Mouse (Mus musculus) frontal cortex, postnatal 14 days (tissue): Measurements from ENCODE around the gene Cfap161.

Experiments
- DNase-seq, 2 experiments: peaks; one replicate each; pipeline ENCODE4 v3.0.0; 2022; ENCODE audit warnings: low spot score in 2 of 2

Gene Cfap161

GRCm38 (mm10) chr7:83802007-83802406 is 7.3 kb upstream of the Cfap161 start:
- DNase-seq, result no peak

- DNase-seq, result no peak
Observed at GRCm38 (mm10) chr7:83801483-83801875, 6.8 kb upstream of the Cfap161 start.

GRCm38 (mm10) chr7:83800561-83801482 is 6.1 kb upstream of the Cfap161 start:
- no peak for DNase-seq

- no peak for DNase-seq
Observed at GRCm38 (mm10) chr7:83800071-83800470, 5.4 kb upstream of the Cfap161 start.

GRCm38 (mm10) chr7:83798004-83798403 is 3.3 kb upstream of the Cfap161 start:
- no peak for DNase-seq

- no peak for DNase-seq
Observed at GRCm38 (mm10) chr7:83796177-83796576, 1.5 kb upstream of the Cfap161 start.

- no peak for DNase-seq
Observed at GRCm38 (mm10) chr7:83794006-83794683, 535 bp downstream of the Cfap161 start.

GRCm38 (mm10) chr7:83780881-83781280 is 13.8 kb downstream of the Cfap161 start:
- DNase-seq, result no peak

GRCm38 (mm10) chr7:83780026-83780425 is 14.7 kb downstream of the Cfap161 start:
- no peak for DNase-seq

- DNase-seq, result no peak
Observed at GRCm38 (mm10) chr7:83779028-83779427, 15.7 kb downstream of the Cfap161 start.

GRCm38 (mm10) chr7:83778516-83778915 is 16.2 kb downstream of the Cfap161 start:
- DNase-seq, result no peak

- DNase-seq, result no peak
Observed at GRCm38 (mm10) chr7:83774721-83775120, 20.0 kb downstream of the Cfap161 start.

- no peak for DNase-seq
Observed at GRCm38 (mm10) chr7:83763674-83764073, 31.0 kb downstream of the Cfap161 start.

GRCm38 (mm10) chr7:83762336-83762735 is 32.3 kb downstream of the Cfap161 start:
- DNase-seq, result no peak

- DNase-seq, result no peak
Observed at GRCm38 (mm10) chr7:83751055-83751454, 43.6 kb downstream of the Cfap161 start.

GRCm38 (mm10) chr7:83748405-83748804 is 46.3 kb downstream of the Cfap161 start:
- DNase-seq, result no peak

- no peak for DNase-seq
Observed at GRCm38 (mm10) chr7:83746107-83746687, 48.5 kb downstream of the Cfap161 start.

GRCm38 (mm10) chr7:83745413-83746106 is 49.1 kb downstream of the Cfap161 start, which contains the start of gene Il16:
Gene Il16 (minus strand): TSS chr7:83745726.
- no peak for DNase-seq

GRCm38 (mm10) chr7:83745065-83745412 is 49.6 kb downstream of the Cfap161 start:
- no peak for DNase-seq

- no peak for DNase-seq
Observed at GRCm38 (mm10) chr7:83744250-83744649, 50.4 kb downstream of the Cfap161 start.

- DNase-seq, result no peak
Observed at GRCm38 (mm10) chr7:83742690-83743089, 52.0 kb downstream of the Cfap161 start.

- no peak for DNase-seq
Observed at GRCm38 (mm10) chr7:83742026-83742425, 52.7 kb downstream of the Cfap161 start.
